Mouse (Mus musculus): ENCODE measurements around the gene Patj.

DNA sequence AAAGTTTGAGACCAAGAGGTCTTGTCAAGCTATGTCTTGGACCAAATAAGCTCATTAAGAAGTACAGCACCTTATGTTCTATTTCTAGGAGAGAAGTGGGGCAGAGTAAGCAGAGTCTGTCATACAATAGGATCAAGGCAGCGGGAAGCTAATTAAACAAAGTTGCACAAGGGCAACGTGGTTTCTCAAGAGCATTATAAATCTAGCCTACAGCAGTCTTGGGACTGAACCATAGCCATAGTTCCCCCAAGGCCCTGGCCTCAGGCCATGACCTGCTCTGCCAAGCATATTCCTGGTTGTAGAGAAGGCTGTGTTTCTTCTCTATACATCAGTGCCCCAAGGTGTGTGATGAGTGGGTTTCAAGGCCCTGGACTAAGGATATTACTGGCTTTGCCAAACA, 105.3 kb downstream of the Patj start:
- no peak for TF ChIP-seq ZNF384 (IDR thresholded peaks at IDR 0.05; ENCODE audit: low read depth, low read length)
- TF ChIP-seq HCFC1 (IDR thresholded peaks at IDR 0.05; ENCODE audit: borderline replicate concordance, insufficient read depth, low read length), result no peak
- TF ChIP-seq CHD2 (IDR thresholded peaks at IDR 0.05; ENCODE audit: low read depth, low read length), result no peak
- no peak for TF ChIP-seq ZC3H11A (IDR thresholded peaks at IDR 0.05; ENCODE audit: borderline replicate concordance, low read depth, low read length)
